Mouse (Mus musculus): Measurements from ENCODE around the gene Nrap. TPM values are rescaled to one million over a fixed set of nuclear protein-coding genes. Genes with fewer than 3 reads are reported as not detected.

The Nrap gene
- polyA plus RNA-seq, 1 experiment from 2014 or later: 1.1 TPM

- H3K27ac ChIP-seq: no peak overlapping the region
- no peak overlapping the region for H3K4me2 ChIP-seq (replicated peaks)
- H3K36me3 ChIP-seq: no peaks in the 10 kb centered on the region
- H3K9ac ChIP-seq: no peak overlapping the region
- H3K4me1 ChIP-seq: peaks cover 9% of the 10 kb centered on the region
- peaks cover 19% of the 10 kb centered on the region for H3K27me3 ChIP-seq
- 85% methylated on average over 16 of the region's 16 CpGs for WGBS
- ATAC-seq (ENCODE audit: low FRiP score, low read depth): no peak
- H3K4me3 ChIP-seq: no peak overlapping the region
- no peaks in the 10 kb centered on the region for H3K9me3 ChIP-seq
Observed at GRCm38 (mm10) chr19:56395183-56395935, 5.5 kb upstream of the Nrap start.

GRCm38 (mm10) chr19:56393311-56393866, 3.6 kb upstream of the Nrap start:
- Histone ChIP-seq H3K27me3 (peaks cover 19% of the 10 kb centered on the region), H3K36me3 (no peaks in the 10 kb centered on the region), H3K4me3 (no peak overlapping the region), H3K4me1 (peaks cover 9% of the 10 kb centered on the region), H3K27ac (no peak overlapping the region), H3K4me2 (replicated peaks) (no peak overlapping the region), H3K9me3 (no peaks in the 10 kb centered on the region), H3K9ac (no peak overlapping the region)
- no peak for ATAC-seq (ENCODE audit: low FRiP score, low read depth)
- WGBS: 75% methylated on average over 9 of the region's 9 CpGs

- Histone ChIP-seq H3K4me1 (no peaks in the 10 kb centered on the region; the same call in 1 of the 2 replicates), H3K4me3 (no peak overlapping the region), H3K36me3 (no peaks in the 10 kb centered on the region), H3K9me3 (no peaks in the 10 kb centered on the region), H3K4me2 (replicated peaks) (no peak overlapping the region), H3K27ac (no peak overlapping the region), H3K27me3 (peaks cover 19% of the 10 kb centered on the region), H3K9ac (no peak overlapping the region)
- WGBS: 77% methylated on average over 6 of the region's 6 CpGs
- no peak for ATAC-seq (ENCODE audit: low FRiP score, low read depth)
Observed at GRCm38 (mm10) chr19:56391307-56392046, 1.6 kb upstream of the Nrap start.

DNA sequence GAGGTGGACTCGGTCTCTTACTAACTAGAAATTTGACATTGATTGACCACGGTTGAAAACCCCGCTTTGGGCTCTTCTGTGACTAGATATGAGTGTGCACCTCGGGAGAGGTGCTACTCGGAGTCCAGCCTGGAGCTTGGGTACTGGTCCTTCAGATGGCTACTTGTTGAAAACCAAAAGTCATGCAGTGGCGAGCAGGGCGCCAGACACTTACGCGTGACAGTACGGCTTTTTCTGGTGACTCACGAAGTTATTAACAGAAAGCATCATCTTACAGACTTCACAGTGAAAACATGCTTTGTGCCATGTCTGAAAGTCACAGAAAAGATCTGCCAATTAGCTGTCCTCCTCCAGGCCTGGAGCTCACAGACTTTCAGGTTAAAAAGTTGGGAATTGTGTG, 661 bp downstream of the Nrap start:
- no peak overlapping the region for H3K4me2 ChIP-seq (replicated peaks)
- no peak for ATAC-seq (ENCODE audit: low FRiP score, low read depth)
- H3K9me3 ChIP-seq: no peaks in the 10 kb centered on the region
- no peak overlapping the region for H3K9ac ChIP-seq
- H3K4me1 ChIP-seq: no peaks in the 10 kb centered on the region
- no peak overlapping the region for H3K27ac ChIP-seq
- no peaks in the 10 kb centered on the region for H3K36me3 ChIP-seq
- WGBS: 91% methylated on average over 11 of the region's 11 CpGs
- H3K4me3 ChIP-seq: no peak overlapping the region
- H3K27me3 ChIP-seq: no peaks in the 10 kb centered on the region

GRCm38 (mm10) chr19:56387726-56388302, 2.0 kb downstream of the Nrap start:
- ATAC-seq (ENCODE audit: low FRiP score, low read depth): no peak
- H3K27me3 ChIP-seq: no peaks in the 10 kb centered on the region
- no peak overlapping the region for H3K4me2 ChIP-seq (replicated peaks)

GRCm38 (mm10) chr19:56386095-56386494, 3.7 kb downstream of the Nrap start:
- Histone ChIP-seq H3K9me3 (no peaks in the 10 kb centered on the region), H3K9ac (no peak overlapping the region), H3K4me2 (replicated peaks) (no peak overlapping the region), H3K27ac (no peak overlapping the region), H3K4me3 (no peak overlapping the region), H3K27me3 (no peaks in the 10 kb centered on the region), H3K36me3 (no peaks in the 10 kb centered on the region), H3K4me1 (no peaks in the 10 kb centered on the region)
- WGBS: 90% methylated on average over 10 of the region's 10 CpGs
- ATAC-seq (ENCODE audit: low FRiP score, low read depth): no peak

More at GRCm38 (mm10) chr19:56387726-56388302, 2.0 kb downstream of the Nrap start:
- 73% methylated on average over 4 of the region's 4 CpGs for WGBS
- H3K27ac ChIP-seq: no peak overlapping the region
- H3K36me3 ChIP-seq: no peaks in the 10 kb centered on the region
- H3K4me3 ChIP-seq: no peak overlapping the region
- no peaks in the 10 kb centered on the region for H3K9me3 ChIP-seq
- no peaks in the 10 kb centered on the region for H3K4me1 ChIP-seq
- H3K9ac ChIP-seq: no peak overlapping the region

DNA sequence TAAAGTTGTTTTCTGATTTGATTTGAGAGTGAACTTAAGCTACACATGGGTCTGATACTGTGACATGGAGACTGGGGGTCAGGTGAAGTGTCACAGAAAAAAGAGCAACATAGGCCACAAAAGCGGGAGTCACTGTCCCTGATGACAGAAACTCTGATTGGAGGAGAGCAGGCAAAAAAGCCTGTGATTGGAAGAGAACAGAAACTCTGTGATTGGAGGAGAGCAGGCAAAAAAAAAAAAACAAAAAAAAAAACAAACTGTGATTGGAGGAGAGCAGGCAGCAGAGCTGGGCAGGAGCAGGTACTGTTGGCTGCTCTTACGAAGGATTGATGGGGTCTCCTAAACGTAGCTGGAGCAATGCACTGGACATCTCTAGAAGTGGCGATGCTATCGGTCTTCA, 4.3 kb downstream of the Nrap start:
- no peak overlapping the region for H3K4me2 ChIP-seq (replicated peaks)
- H3K9me3 ChIP-seq: no peaks in the 10 kb centered on the region
- no peaks in the 10 kb centered on the region for H3K36me3 ChIP-seq
- H3K27ac ChIP-seq: no peak overlapping the region
- no peak overlapping the region for H3K9ac ChIP-seq
- H3K4me1 ChIP-seq: no peaks in the 10 kb centered on the region
- H3K4me3 ChIP-seq: no peak overlapping the region
- no peak for ATAC-seq (ENCODE audit: low FRiP score, low read depth)
- WGBS: 83% methylated on average over 5 of the region's 5 CpGs
- no peaks in the 10 kb centered on the region for H3K27me3 ChIP-seq

- Histone ChIP-seq H3K4me2 (replicated peaks) (no peak overlapping the region), H3K36me3 (no peaks in the 10 kb centered on the region), H3K9ac (no peak overlapping the region), H3K27ac (no peak overlapping the region), H3K27me3 (no peaks in the 10 kb centered on the region), H3K4me1 (no peaks in the 10 kb centered on the region), H3K4me3 (no peak overlapping the region), H3K9me3 (no peaks in the 10 kb centered on the region)
- 94% methylated on average over 10 of the region's 10 CpGs for WGBS
- ATAC-seq (ENCODE audit: low FRiP score, low read depth): no peak
Observed at GRCm38 (mm10) chr19:56381407-56381806, 8.4 kb downstream of the Nrap start.

DNA sequence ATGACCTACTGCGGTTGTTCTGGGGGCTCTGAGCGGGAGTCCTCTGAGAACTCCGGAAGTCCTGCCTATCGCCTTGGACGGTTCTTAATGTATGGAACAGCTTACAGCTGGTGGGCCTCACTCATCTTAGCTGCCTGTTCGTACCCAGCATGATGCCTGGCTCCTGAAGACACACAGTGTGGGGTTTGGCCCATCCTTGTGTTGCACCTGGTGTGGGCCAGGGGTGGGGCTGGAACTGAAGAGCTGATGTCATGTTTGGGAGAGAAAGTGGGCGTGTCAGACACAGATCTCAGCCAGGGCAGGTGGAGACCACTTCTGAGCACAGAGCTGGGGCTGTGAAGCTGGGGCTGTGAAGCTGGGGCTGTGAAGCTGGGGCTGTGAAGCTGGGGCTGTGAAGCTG, 9.5 kb downstream of the Nrap start:
- no peaks in the 10 kb centered on the region for H3K4me1 ChIP-seq
- H3K4me3 ChIP-seq: no peak overlapping the region
- no peaks in the 10 kb centered on the region for H3K36me3 ChIP-seq
- no peak overlapping the region for H3K27ac ChIP-seq
- WGBS: 86% methylated on average over 7 of the region's 7 CpGs
- H3K4me2 ChIP-seq (replicated peaks): no peak overlapping the region
- no peak overlapping the region for H3K9ac ChIP-seq
- H3K27me3 ChIP-seq: no peaks in the 10 kb centered on the region
- ATAC-seq (ENCODE audit: low FRiP score, low read depth): no peak
- H3K9me3 ChIP-seq: no peaks in the 10 kb centered on the region

- Histone ChIP-seq H3K9ac (no peak overlapping the region), H3K9me3 (no peaks in the 10 kb centered on the region), H3K36me3 (no peaks in the 10 kb centered on the region), H3K27me3 (no peaks in the 10 kb centered on the region), H3K4me1 (no peaks in the 10 kb centered on the region), H3K4me2 (replicated peaks) (no peak overlapping the region), H3K27ac (no peak overlapping the region), H3K4me3 (no peak overlapping the region)
- 72% methylated on average over 13 of the region's 13 CpGs for WGBS
- ATAC-seq (ENCODE audit: low FRiP score, low read depth): no peak
Observed at GRCm38 (mm10) chr19:56378554-56379172, 11.2 kb downstream of the Nrap start.

DNA sequence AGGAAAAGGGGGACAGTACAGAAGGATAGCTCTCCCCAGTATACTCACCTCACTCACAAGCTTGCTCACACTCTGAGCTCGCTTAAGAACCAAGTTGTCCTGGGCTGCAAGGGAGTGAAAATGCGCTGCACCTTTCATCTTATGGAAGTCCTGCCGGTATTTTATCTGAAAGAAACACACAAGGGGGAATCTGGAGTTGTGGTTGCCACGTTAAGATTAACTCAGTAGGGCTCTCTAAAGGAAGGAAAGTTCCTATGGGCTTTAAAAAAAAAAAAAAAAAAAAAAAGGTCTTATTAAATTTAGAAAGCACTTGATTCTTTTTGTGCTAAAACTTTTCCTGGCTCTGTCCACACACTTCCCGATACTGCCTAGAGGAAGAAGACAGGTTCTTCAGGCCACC, 11.8 kb downstream of the Nrap start:
- Histone ChIP-seq H3K4me2 (replicated peaks) (no peak overlapping the region), H3K27me3 (no peaks in the 10 kb centered on the region), H3K9me3 (no peaks in the 10 kb centered on the region), H3K4me1 (no peaks in the 10 kb centered on the region), H3K9ac (no peak overlapping the region), H3K27ac (no peak overlapping the region), H3K36me3 (no peaks in the 10 kb centered on the region), H3K4me3 (no peak overlapping the region)
- no peak for ATAC-seq (ENCODE audit: low FRiP score, low read depth)
- 78% methylated on average over 5 of the region's 5 CpGs for WGBS

DNA sequence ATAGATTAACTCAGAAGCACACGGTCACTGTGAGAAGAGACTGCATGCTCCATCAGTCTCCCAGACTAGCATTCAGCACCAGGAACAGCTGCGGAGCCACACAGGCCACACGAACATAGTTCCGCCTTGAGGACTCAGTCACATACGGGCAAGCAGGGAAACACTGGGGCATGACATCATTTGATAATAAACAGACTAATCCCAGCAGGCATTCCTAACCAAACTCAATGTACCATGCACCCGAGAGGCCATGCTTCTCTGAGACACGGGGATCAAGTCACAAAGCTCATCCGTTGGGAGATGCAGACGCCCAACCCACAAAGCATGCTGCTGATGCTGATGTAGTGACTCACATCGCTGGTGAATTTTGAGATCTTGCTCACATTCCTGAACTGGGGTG, 15.8 kb downstream of the Nrap start:
- no peak overlapping the region for H3K4me3 ChIP-seq
- peaks cover 7% of the 10 kb centered on the region; the same call in 1 of the 2 replicates for H3K4me1 ChIP-seq
- H3K36me3 ChIP-seq: no peaks in the 10 kb centered on the region
- H3K27ac ChIP-seq: no peak overlapping the region
- 53% methylated on average over 10 of the region's 10 CpGs for WGBS
- no peaks in the 10 kb centered on the region for H3K27me3 ChIP-seq
- H3K4me2 ChIP-seq (replicated peaks): no peak overlapping the region
- H3K9me3 ChIP-seq: no peaks in the 10 kb centered on the region
- peak; percentile 66 for ATAC-seq (ENCODE audit: low FRiP score, low read depth)
- H3K9ac ChIP-seq: no peak overlapping the region

All from limb, embryonic 13.5 days (tissue).